Mouse (Mus musculus) urinary bladder, postnatal 36 days (tissue): Measurements from ENCODE around the gene Irak1.
A peak's percentile ranks its signal among the peaks of the same experiment; 100 is the strongest.

Source experiments
- DNase-seq, 2 experiments: peaks; one replicate each; pipeline ENCODE4 v3.0.0; 2022; ENCODE audit warnings: low spot score in 2 of 2, mixed read lengths in 1 of 2

The Irak1 gene

DNA sequence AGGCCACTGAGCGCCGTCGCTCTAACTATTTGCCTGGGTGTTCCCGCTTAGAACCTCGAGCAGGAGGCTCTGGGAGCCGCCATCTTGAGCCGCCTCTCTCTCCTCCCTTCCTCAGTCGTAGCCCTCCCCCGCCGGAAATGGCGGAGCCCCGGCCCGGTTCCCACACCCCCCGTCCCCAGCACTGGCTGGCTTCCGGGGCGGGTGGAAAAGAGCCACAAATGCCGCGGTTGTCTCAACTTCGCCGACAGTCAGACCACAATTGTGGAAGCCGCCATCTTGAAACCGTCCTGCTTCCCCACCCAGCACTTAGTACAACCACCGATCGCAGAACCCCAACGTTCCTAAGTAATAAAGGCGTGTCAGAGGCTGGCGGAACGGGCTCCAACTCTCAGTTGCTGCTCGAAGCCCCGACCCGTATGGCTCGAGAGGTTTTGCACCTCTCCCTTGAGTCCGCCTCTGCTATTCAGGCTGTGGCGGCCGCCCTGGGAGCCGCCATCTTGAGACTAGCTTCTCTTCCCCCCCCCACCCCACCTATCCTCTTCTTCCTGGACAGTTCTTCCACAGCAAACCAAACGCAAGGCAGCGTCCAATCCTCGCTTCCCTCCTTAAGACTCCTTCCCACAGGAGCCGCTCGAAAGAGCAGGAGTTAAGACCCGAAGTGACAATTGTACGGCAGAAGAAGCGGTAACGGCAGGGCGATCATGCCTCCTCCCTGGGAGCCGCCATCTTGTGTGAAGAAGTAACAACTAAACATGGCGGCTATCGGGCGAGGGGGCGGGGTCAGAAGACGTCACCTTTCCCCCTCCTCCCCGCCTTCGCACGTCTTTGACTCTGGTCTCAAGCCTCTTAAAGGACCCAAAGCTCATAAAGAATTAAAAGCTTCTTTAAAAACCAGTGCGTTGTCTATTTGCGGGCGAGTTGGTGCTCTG lies 57.2 kb downstream of the Irak1 start, which contains the start of gene Hcfc1:
Hcfc1 (minus strand) TSS at position 110 of the 929 bp plus-strand sequence.
- DNase-seq = peak; percentile 77 to 90

DNA sequence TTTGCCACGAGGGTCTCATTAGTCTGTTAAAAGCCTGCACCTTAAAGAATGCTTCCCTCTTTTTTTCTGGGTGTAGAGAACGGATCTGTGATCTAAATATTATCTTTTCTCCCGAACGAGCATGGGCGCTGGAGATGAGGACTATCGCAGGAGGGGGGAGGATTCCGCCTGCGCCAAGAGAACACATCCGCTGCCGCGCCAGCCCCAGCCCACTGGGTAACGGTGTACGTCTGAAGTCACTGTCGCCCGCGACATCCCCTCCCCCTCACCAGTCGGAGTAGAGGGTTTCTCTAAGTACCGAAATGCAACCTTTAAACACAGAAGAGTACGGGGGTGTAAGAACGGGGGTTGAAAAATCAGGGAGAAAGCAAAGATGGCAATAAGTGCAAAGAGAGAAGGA lies 58.4 kb downstream of the Irak1 start:
- DNase-seq = peak; percentile 18 to 48

DNA sequence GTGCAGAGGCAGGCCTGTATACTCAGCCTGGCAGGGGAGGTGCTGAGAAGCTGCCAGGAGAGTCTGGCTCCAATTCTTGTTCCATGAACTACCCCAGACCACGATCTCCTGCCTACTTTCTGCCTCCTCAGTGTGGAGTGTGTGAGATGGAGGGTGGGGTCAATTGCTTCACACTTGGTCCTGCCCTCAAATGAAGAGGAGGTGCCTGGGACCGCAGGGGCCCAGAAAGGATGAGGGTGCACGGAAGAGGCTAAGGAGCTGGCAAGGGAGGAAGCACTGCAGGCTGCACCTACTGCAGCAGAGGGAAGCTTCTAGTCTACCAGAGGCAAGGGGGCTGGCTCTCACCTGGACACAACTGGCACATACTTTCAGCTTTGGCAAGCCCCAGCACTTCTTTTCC lies 59.4 kb downstream of the Irak1 start:
- DNase-seq = peak in 1 of 2 experiments; percentile 31
